Mouse (Mus musculus) CD4-positive, CD25-positive, alpha-beta regulatory T cell, adult 4 months (primary cell): ENCODE results near the gene Tube1. TPM values are rescaled to one million over a fixed set of nuclear protein-coding genes. Genes with fewer than 3 reads are reported as not detected.

ENCODE experiments used
- ATAC-seq: one replicate; pipeline ENCODE4 v1.8.0; 2017
- polyA plus RNA-seq, 2 experiments: library from polyadenylated mRNA; unstranded; fragments of 100-300 nt; shearing (Covaris generic); gene quantifications; one replicate each; pipeline ENCODE4 v1.2.1; 2017

Tube1 gene
- 1 to 10 TPM; 4.5 to 6.4 TPM for polyA plus RNA-seq

GRCm38 (mm10) chr10:39133462-39134310 lies at the start of gene Tube1, which contains the start of gene Fam229b:
Gene Tube1, plus strand, starts transcription at chr10:39133976.
Gene Fam229b, minus strand, starts transcription at chr10:39133914.
- peak; percentile 94 for ATAC-seq

DNA sequence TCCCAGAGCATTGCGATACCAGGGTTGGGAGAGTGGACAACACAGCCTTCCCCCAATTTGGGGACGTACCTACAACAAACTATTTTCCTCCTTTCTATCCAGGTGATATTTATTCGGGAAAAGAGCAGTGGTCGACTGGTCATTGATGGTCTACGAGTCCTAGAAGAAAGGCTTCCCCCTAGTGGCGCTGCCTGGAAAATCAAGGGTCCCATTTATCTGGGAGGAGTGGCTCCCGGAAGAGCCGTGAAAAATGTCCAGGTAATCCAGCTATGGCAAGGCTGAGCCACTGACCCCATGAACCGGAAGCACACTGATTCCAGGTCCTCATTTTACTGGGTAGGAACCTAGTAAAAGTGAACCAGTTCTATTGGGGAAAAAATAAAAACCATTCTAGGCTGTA lies 36.8 kb upstream of the Tube1 start:
- ATAC-seq, result no peak

- ATAC-seq, result no peak
Measured at GRCm38 (mm10) chr10:39098746-39099145, 35.0 kb upstream of the Tube1 start.

- no peak for ATAC-seq
Measured at GRCm38 (mm10) chr10:39104803-39105449, 28.9 kb upstream of the Tube1 start.

DNA sequence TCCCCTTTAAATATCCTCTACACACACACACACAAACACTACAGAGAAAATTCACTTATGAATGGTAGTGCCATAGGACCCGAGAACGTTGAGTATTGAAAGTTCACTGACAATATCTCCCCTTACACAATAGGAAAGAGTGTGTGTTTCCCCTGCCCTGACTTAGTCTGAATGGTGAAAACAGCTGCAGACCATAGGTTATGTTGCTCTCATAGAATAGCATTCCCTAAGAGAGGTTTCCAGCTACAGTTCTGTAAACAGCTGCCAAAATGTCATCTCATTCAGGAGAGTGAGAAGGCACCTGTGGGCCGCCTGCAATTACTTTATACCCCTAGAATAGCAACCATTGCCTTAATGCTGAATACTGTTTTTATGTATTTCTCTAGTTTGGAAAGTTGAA lies 27.4 kb upstream of the Tube1 start:
- no peak for ATAC-seq

DNA sequence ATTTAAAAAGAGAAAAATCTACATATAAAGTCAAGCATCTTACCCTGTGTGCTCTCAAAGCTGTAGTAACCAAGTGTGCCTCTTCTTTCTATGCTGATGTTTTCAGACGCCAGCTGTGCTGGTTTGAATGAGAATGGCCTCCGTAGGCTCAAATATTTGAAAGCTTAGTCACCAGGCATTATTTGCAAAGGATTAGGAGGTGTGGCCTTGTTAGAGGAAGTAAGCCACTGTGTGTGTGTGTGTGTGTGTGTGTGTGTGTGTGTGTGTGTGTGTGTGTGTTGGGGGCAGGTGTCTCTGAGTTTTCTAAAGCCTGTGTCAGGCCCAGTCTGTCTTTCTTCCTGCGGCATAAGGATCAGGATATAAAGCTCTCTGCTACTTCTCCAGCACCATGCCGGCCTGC lies 26.8 kb upstream of the Tube1 start:
- ATAC-seq, result no peak

GRCm38 (mm10) chr10:39108837-39109488 lies 24.8 kb upstream of the Tube1 start:
- no peak for ATAC-seq

GRCm38 (mm10) chr10:39109489-39109874 lies 24.3 kb upstream of the Tube1 start:
- ATAC-seq, result no peak

DNA sequence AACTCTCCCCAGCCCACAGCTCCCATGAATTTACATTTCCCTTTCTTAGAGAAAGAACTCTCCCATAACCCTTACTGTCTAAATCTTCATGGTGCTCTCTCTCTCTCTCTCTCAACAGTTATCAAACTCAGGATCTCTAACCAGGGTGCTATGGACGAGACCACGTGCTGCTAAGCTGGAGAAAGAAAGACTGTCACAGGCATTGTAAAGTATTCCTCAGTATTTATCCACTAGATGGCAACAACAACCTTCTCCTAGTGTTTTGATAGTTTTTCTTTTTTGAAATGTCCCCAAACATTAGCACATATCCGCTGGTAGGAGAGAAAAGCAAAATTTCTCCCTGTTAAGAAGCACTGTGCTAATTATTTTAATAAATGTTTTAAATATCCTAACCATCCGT lies 12.4 kb upstream of the Tube1 start:
- no peak for ATAC-seq

- no peak for ATAC-seq
Measured at GRCm38 (mm10) chr10:39137766-39138165, 4.0 kb downstream of the Tube1 start.

GRCm38 (mm10) chr10:39138761-39139160 lies 5.0 kb downstream of the Tube1 start:
- no peak for ATAC-seq

DNA sequence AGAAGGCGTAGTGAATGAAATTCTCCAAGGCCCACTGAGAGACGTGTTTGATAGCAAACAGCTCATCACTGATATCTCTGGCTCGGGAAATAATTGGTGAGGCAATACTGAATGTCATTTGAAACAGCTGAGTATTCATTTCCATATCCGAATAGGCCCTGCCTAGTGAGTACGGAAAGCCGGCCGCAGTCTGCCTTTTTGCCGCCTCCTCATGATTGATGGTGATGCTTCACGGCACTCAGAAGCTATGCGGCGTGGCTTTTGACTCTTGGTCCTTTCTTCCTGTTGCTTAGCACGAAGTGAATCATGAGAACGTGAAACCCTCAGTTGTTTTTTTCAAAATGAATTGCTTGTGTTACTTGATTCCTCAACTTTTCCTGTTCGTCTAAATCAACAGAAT lies 7.1 kb downstream of the Tube1 start:
- no peak for ATAC-seq

GRCm38 (mm10) chr10:39141401-39141800 lies 7.6 kb downstream of the Tube1 start:
- ATAC-seq, result no peak

DNA sequence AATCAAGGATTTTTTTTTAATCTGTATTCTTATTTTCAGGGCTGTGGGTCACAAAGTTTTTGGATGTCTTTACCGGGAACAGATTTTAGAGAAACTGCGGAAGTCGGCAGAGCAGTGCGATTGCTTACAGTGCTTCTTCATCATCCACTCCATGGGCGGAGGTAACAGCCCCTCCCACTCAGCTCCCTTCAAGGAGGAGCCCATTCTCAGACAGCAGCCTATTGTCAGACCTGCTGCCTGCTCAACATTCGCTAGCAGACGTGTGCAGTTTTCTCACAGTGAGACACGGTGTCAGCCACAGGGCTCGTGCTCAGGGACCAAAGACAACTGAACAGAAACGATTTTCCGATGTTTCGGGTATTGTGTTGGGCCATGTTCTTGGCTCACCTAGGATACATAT lies 8.4 kb downstream of the Tube1 start:
- ATAC-seq, result no peak

DNA sequence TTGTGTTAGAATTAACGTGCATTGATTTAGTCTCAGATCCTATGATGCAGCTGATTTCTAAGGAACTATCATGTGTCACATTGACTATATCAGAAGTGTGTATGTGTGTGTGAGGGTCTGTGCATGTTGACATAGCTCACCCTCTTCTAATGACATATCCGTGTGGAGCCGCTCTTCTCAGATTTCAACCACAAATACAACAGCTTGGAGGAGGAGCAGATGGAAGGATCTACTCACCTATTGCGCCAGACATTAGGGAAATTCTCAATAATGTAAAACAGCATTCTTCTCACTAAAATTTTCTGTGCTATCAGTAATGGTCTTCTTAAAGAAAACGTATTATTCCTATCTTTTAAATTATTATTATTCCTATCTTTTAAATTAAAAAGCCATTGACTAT lies 22.9 kb downstream of the Tube1 start:
- ATAC-seq, result no peak

DNA sequence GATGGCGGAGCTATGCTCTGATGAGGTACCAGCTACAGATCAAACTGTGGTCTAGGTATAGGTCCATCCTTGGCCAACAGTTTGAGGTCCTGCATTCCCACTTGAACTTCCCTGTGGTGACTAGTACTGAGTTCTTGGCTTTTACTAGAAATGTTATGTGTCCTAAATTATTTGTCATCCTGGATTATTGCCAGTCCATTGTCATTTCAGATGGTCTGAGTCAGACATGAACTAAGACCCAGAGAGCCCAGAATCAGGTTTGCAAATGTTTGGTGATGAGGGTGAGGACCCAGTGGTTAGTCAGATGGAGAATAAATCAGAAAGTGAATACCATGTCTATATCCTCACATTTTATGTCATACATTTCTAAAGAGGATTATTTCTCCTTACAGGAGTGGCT lies 23.5 kb downstream of the Tube1 start:
- no peak for ATAC-seq

DNA sequence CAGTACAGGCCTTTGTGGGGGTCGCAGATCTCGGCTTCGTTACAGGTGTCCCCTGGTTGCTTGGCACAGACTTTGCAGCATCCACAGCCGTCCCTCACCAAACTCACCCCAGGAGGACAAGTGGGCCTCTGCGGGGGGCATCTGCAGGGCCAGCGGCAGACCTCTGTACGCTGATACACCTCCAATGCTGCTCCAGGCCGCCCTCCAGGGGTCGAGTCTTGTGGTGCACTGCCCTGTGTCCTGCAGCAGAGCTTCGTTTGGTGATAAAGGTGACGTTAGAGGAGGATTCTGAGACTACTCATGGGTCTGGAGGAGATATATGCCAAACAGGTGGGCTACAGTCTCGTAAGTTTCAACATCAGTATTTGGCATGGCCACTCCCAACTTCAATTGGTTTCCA lies 24.5 kb downstream of the Tube1 start:
- ATAC-seq, result no peak

- ATAC-seq, result no peak
Measured at GRCm38 (mm10) chr10:39161406-39161805, 27.6 kb downstream of the Tube1 start.

GRCm38 (mm10) chr10:39162666-39163484 lies 29.1 kb downstream of the Tube1 start:
- no peak for ATAC-seq

- no peak for ATAC-seq
Measured at GRCm38 (mm10) chr10:39163694-39164093, 29.9 kb downstream of the Tube1 start, which contains the start of gene Ccn6. Gene Ccn6, minus strand, starts transcription at chr10:39163794.

DNA sequence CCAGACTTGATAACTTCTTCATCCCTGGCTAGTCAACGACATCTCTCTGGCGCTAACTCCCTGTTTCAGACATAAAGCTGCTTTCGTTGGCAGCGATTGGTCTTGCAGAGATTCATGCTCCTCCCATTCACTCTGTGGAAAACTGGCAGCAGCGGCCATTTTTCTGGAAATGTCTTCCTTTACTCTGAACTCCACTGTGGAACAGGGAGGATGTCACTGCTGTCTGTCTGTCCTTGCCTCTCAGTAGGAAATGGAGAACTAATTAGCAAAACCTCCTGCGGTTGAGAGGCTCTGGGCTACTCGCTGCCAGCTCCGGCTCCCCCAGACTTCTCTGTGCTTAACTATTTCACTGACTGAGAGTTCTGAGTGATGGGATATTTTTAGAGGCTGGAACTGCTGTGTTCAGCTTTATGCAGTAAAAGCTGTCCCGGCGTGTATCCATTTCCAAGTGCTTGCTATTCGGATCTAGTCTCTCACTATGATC lies 31.9 kb downstream of the Tube1 start:
- no peak for ATAC-seq

GRCm38 (mm10) chr10:39167611-39168010 lies 33.8 kb downstream of the Tube1 start:
- no peak for ATAC-seq
